Mouse (Mus musculus) lung, adult 2 months (tissue): ENCODE data around the gene Med23.

Experiments
- CTCF ChIP-seq: fragments of 200-500 bp; IDR thresholded peaks from 2 replicates; pipeline ENCODE4 v1.5.1; 2011; ENCODE audit warnings: mild to moderate bottlenecking, low read length, control low read depth; ENCODE audit not compliant: insufficient read depth
- POLR2A ChIP-seq: fragments of 200-500 bp; IDR thresholded peaks from 2 replicates; pipeline ENCODE4 v1.6.1; 2011; ENCODE audit warnings: low read depth, mild to moderate bottlenecking, control low read depth, low read length, borderline replicate concordance; ENCODE audit errors: extremely low read depth

- no peak for TF ChIP-seq POLR2A
- TF ChIP-seq CTCF = no peak
These were observed 44.2 kb upstream of the Med23 start for GRCm38 (mm10) chr10:24825456-24826081.
